Mouse (Mus musculus): ENCODE results near the gene Lmbrd1.
"Not testable (repeated sequence)": the region's sequence is repeated elsewhere in the genome, so short reads cannot be mapped to it uniquely, and the experiment has no call there.

Lmbrd1 gene

GRCm38 (mm10) chr1:24678205-24678917, at the start of gene Lmbrd1:
TSS of gene Lmbrd1 (plus strand) at chr1:24678630.
- peak; percentile 90 for DNase-seq (ENCODE audit: low read depth, low spot score)

- DNase-seq (ENCODE audit: low read depth, low spot score), result peak; percentile 44
These were observed 44.8 kb upstream of the Lmbrd1 start for GRCm38 (mm10) chr1:24633553-24634132.

GRCm38 (mm10) chr1:24650100-24650499, 28.3 kb upstream of the Lmbrd1 start:
- DNase-seq (ENCODE audit: low read depth, low spot score), result no peak

- DNase-seq (ENCODE audit: low read depth, low spot score), result no peak
These were observed 18.5 kb upstream of the Lmbrd1 start for GRCm38 (mm10) chr1:24659914-24660313.

GRCm38 (mm10) chr1:24660662-24661061, 17.8 kb upstream of the Lmbrd1 start:
- DNase-seq (ENCODE audit: low read depth, low spot score), result not testable (repeated sequence)

- DNase-seq (ENCODE audit: low read depth, low spot score), result no peak
These were observed 16.9 kb upstream of the Lmbrd1 start for GRCm38 (mm10) chr1:24661551-24661950.

GRCm38 (mm10) chr1:24664158-24664557, 14.3 kb upstream of the Lmbrd1 start:
- DNase-seq (ENCODE audit: low read depth, low spot score), result no peak

- no peak for DNase-seq (ENCODE audit: low read depth, low spot score)
These were observed 5.2 kb upstream of the Lmbrd1 start for GRCm38 (mm10) chr1:24673231-24673630.

GRCm38 (mm10) chr1:24677706-24678105, 724 bp upstream of the Lmbrd1 start:
- DNase-seq (ENCODE audit: low read depth, low spot score), result no peak

GRCm38 (mm10) chr1:24679071-24679470, 641 bp downstream of the Lmbrd1 start:
- DNase-seq (ENCODE audit: low read depth, low spot score), result peak; percentile 10

- no peak for DNase-seq (ENCODE audit: low read depth, low spot score)
These were observed 2.6 kb downstream of the Lmbrd1 start for GRCm38 (mm10) chr1:24680991-24681390.

GRCm38 (mm10) chr1:24681946-24682345, 3.5 kb downstream of the Lmbrd1 start:
- DNase-seq (ENCODE audit: low read depth, low spot score), result no peak

- DNase-seq (ENCODE audit: low read depth, low spot score), result peak; percentile 34
These were observed 5.5 kb downstream of the Lmbrd1 start for GRCm38 (mm10) chr1:24683947-24684346.

- DNase-seq (ENCODE audit: low read depth, low spot score), result no peak
These were observed 7.2 kb downstream of the Lmbrd1 start for GRCm38 (mm10) chr1:24685606-24686005.

GRCm38 (mm10) chr1:24686235-24687021, 8.0 kb downstream of the Lmbrd1 start:
- no peak for DNase-seq (ENCODE audit: low read depth, low spot score)

GRCm38 (mm10) chr1:24697677-24698076, 19.2 kb downstream of the Lmbrd1 start:
- DNase-seq (ENCODE audit: low read depth, low spot score), result no peak

- DNase-seq (ENCODE audit: low read depth, low spot score), result no peak
These were observed 19.9 kb downstream of the Lmbrd1 start for GRCm38 (mm10) chr1:24698146-24698880.

- peak; percentile 35 for DNase-seq (ENCODE audit: low read depth, low spot score)
These were observed 20.9 kb downstream of the Lmbrd1 start for GRCm38 (mm10) chr1:24699320-24699719.

GRCm38 (mm10) chr1:24700241-24700640, 21.8 kb downstream of the Lmbrd1 start:
- DNase-seq (ENCODE audit: low read depth, low spot score), result no peak

- DNase-seq (ENCODE audit: low read depth, low spot score), result no peak
These were observed 25.4 kb downstream of the Lmbrd1 start for GRCm38 (mm10) chr1:24703821-24704220.

- no peak for DNase-seq (ENCODE audit: low read depth, low spot score)
These were observed 37.9 kb downstream of the Lmbrd1 start for GRCm38 (mm10) chr1:24716301-24716700.

GRCm38 (mm10) chr1:24719621-24720020, 41.2 kb downstream of the Lmbrd1 start:
- DNase-seq (ENCODE audit: low read depth, low spot score), result no peak
